Mouse (Mus musculus) lung, embryonic 15.5 days (tissue): ENCODE data around the gene Chit1. TPM values are rescaled to one million over a fixed set of nuclear protein-coding genes. Genes with fewer than 3 reads are reported as not detected.

ENCODE experiments used
- ATAC-seq: fragments of 200-750 bp; cut with Nextera tagmentation; 2 replicates; pipeline ENCODE4 v1.8.0; 2017; ENCODE audit warnings: moderate number of reproducible peaks, borderline replicate concordance; ENCODE audit not compliant: low FRiP score, low TSS enrichment; ENCODE audit errors: extremely low read depth
- H3K27ac ChIP-seq: fragments of 300-500 bp; sonication (generic); 2 replicates; pipeline ENCODE4 v1.5.1; 2015; ENCODE audit warnings: moderate library complexity, mild to moderate bottlenecking, inconsistent platforms
- H3K27me3 ChIP-seq: fragments of 300-500 bp; sonication (generic); 2 replicates; pipeline ENCODE4 v1.6.1; 2015; ENCODE audit warnings: inconsistent platforms
- H3K36me3 ChIP-seq: fragments of 300-500 bp; sonication (generic); 2 replicates; pipeline ENCODE4 v1.6.1; 2015; ENCODE audit warnings: inconsistent platforms
- H3K4me1 ChIP-seq: fragments of 300-500 bp; sonication (generic); 2 replicates; pipeline ENCODE4 v1.6.1; 2015; ENCODE audit warnings: inconsistent platforms
- H3K4me2 ChIP-seq: fragments of 300-500 bp; sonication (generic); 2 replicates; pipeline ENCODE4 v1.6.1; 2015; ENCODE audit warnings: inconsistent platforms, mild to moderate bottlenecking, moderate library complexity
- H3K4me3 ChIP-seq: fragments of 300-500 bp; sonication (generic); 2 replicates; pipeline ENCODE4 v1.5.1; 2015; ENCODE audit warnings: mild to moderate bottlenecking, inconsistent platforms
- H3K9ac ChIP-seq: fragments of 300-500 bp; sonication (generic); 2 replicates; pipeline ENCODE4 v1.6.1; 2015; ENCODE audit warnings: inconsistent platforms
- H3K9me3 ChIP-seq: fragments of 300-500 bp; sonication (generic); 2 replicates; pipeline ENCODE4 v1.6.1; 2016; ENCODE audit warnings: inconsistent platforms
- WGBS: fragments of 180-500 bp; shearing (Covaris S2); methylation state at CpG from one replicate; pipeline ENCODE4 v1.1.7; 2015; 5-methylcytosine and 5-hydroxymethylcytosine counted together
- polyA plus RNA-seq: library from polyadenylated mRNA; unstranded; fragments of >200 nt; fragmentation: Nextera tagmentation; extraction: Ambion mirVana; gene quantifications from 2 replicates; pipeline ENCODE4 v1.2.1, GENCODE M21; 2015

Gene Chit1
- 0.19 and 0.35 TPM in 2 replicates for polyA plus RNA-seq

GRCm38 (mm10) chr1:134110979-134111378 is at the start of gene Chit1:
Gene Chit1, plus strand, starts transcription at chr1:134111242.
- H3K4me2 ChIP-seq: no peak within 1 kb of the TSS
- H3K4me1 ChIP-seq: peaks cover 5% of the 10 kb centered on the region; the same call in 1 of the 2 replicates
- no peaks in the 10 kb centered on the region for H3K27me3 ChIP-seq
- H3K36me3 ChIP-seq: no peaks in the 10 kb centered on the region
- H3K9me3 ChIP-seq: no peaks in the 10 kb centered on the region
- no peak within 1 kb of the TSS for H3K4me3 ChIP-seq
- H3K9ac ChIP-seq: no peak within 1 kb of the TSS
- ATAC-seq: no peak
- no peak within 1 kb of the TSS for H3K27ac ChIP-seq
- 75% methylated on average over 4 of the region's 4 CpGs for WGBS

- no peak for ATAC-seq
- H3K9ac ChIP-seq: no peak overlapping the region
- no peaks in the 10 kb centered on the region for H3K9me3 ChIP-seq
- no peaks in the 10 kb centered on the region for H3K36me3 ChIP-seq
- peak overlapping the region; percentile 99 for H3K27ac ChIP-seq
- H3K4me2 ChIP-seq: peak overlapping the region; percentile 70; the same call in 1 of the 2 replicates
- H3K4me3 ChIP-seq: no peak overlapping the region
- H3K27me3 ChIP-seq: no peaks in the 10 kb centered on the region
- 67% methylated on average over 3 of the region's 3 CpGs for WGBS
- peaks cover 80% of the 10 kb centered on the region for H3K4me1 ChIP-seq
These were observed 49.1 kb upstream of the Chit1 start for GRCm38 (mm10) chr1:134061915-134062314.

GRCm38 (mm10) chr1:134062411-134063085 is 48.5 kb upstream of the Chit1 start:
- Histone ChIP-seq H3K27me3 (no peaks in the 10 kb centered on the region), H3K9me3 (no peaks in the 10 kb centered on the region), H3K36me3 (no peaks in the 10 kb centered on the region), H3K4me1 (peaks cover 85% of the 10 kb centered on the region), H3K4me2 (peak overlapping the region; percentile 51), H3K27ac (peak overlapping the region; percentile 99), H3K4me3 (peak overlapping the region; percentile 7; the same call in 1 of the 2 replicates), H3K9ac (peak overlapping the region; percentile 27)
- no peak for ATAC-seq
- 4% methylated on average over 11 of the region's 11 CpGs for WGBS

- no peaks in the 10 kb centered on the region for H3K27me3 ChIP-seq
- H3K4me3 ChIP-seq: peak overlapping the region; percentile 7
- peaks cover 85% of the 10 kb centered on the region for H3K4me1 ChIP-seq
- peak overlapping the region; percentile 44 for H3K9ac ChIP-seq
- H3K4me2 ChIP-seq: peak overlapping the region; percentile 51
- no peaks in the 10 kb centered on the region for H3K9me3 ChIP-seq
- 0 out of 2 replicates have a peak, but pooled peaks have one; percentile 5 for ATAC-seq
- peak overlapping the region; percentile 99 for H3K27ac ChIP-seq
- H3K36me3 ChIP-seq: no peaks in the 10 kb centered on the region
- 1% methylated on average over 33 of the region's 33 CpGs for WGBS
These were observed 47.8 kb upstream of the Chit1 start for GRCm38 (mm10) chr1:134063086-134063772.

- H3K27ac ChIP-seq: peak overlapping the region; percentile 99
- 11% methylated on average over 9 of the region's 9 CpGs for WGBS
- H3K4me2 ChIP-seq: peak overlapping the region; percentile 51
- H3K9ac ChIP-seq: peak overlapping the region; percentile 44
- no peaks in the 10 kb centered on the region for H3K36me3 ChIP-seq
- H3K9me3 ChIP-seq: no peaks in the 10 kb centered on the region
- H3K4me3 ChIP-seq: peak overlapping the region; percentile 7
- peaks cover 87% of the 10 kb centered on the region for H3K4me1 ChIP-seq
- no peak for ATAC-seq
- H3K27me3 ChIP-seq: no peaks in the 10 kb centered on the region
These were observed 47.3 kb upstream of the Chit1 start for GRCm38 (mm10) chr1:134063773-134064125.

GRCm38 (mm10) chr1:134064296-134064831 is 46.7 kb upstream of the Chit1 start:
- no peak overlapping the region for H3K9ac ChIP-seq
- 90% methylated on average over 2 of the region's 2 CpGs for WGBS

GRCm38 (mm10) chr1:134065241-134065809 is 45.7 kb upstream of the Chit1 start:
- Histone ChIP-seq H3K4me1 (peaks cover 94% of the 10 kb centered on the region), H3K4me3 (no peak overlapping the region), H3K27me3 (no peaks in the 10 kb centered on the region), H3K9ac (no peak overlapping the region), H3K4me2 (no peak overlapping the region), H3K36me3 (no peaks in the 10 kb centered on the region), H3K9me3 (no peaks in the 10 kb centered on the region), H3K27ac (peak overlapping the region; percentile 99)
- no peak for ATAC-seq
- 37% methylated on average over 4 of the region's 4 CpGs for WGBS

More at GRCm38 (mm10) chr1:134064296-134064831, 46.7 kb upstream of the Chit1 start:
- Histone ChIP-seq H3K27me3 (no peaks in the 10 kb centered on the region), H3K36me3 (no peaks in the 10 kb centered on the region), H3K27ac (peak overlapping the region; percentile 99), H3K4me3 (no peak overlapping the region), H3K4me2 (peak overlapping the region; percentile 51; the same call in 1 of the 2 replicates), H3K4me1 (peaks cover 89% of the 10 kb centered on the region), H3K9me3 (no peaks in the 10 kb centered on the region)
- no peak for ATAC-seq

- no peaks in the 10 kb centered on the region for H3K27me3 ChIP-seq
- H3K9ac ChIP-seq: no peak overlapping the region
- H3K9me3 ChIP-seq: no peaks in the 10 kb centered on the region
- WGBS: 46% methylated on average over 3 of the region's 3 CpGs
- ATAC-seq: no peak
- H3K4me3 ChIP-seq: no peak overlapping the region
- no peaks in the 10 kb centered on the region for H3K36me3 ChIP-seq
- H3K4me2 ChIP-seq: no peak overlapping the region
- peaks cover 96% of the 10 kb centered on the region for H3K4me1 ChIP-seq
- peak overlapping the region; percentile 99 for H3K27ac ChIP-seq
These were observed 44.5 kb upstream of the Chit1 start for GRCm38 (mm10) chr1:134066554-134066953.

- no peak overlapping the region for H3K9ac ChIP-seq
- ATAC-seq: peak; percentile 68
- H3K4me3 ChIP-seq: no peak overlapping the region
- H3K9me3 ChIP-seq: no peaks in the 10 kb centered on the region
- peaks cover 96% of the 10 kb centered on the region for H3K4me1 ChIP-seq
- H3K27me3 ChIP-seq: no peaks in the 10 kb centered on the region
- H3K36me3 ChIP-seq: no peaks in the 10 kb centered on the region
- WGBS: 7% methylated on average over 8 of the region's 8 CpGs
- peak overlapping the region; percentile 99 for H3K27ac ChIP-seq
- H3K4me2 ChIP-seq: no peak overlapping the region
These were observed 43.9 kb upstream of the Chit1 start for GRCm38 (mm10) chr1:134067143-134067619.

- peak; percentile 53 for ATAC-seq
- no peaks in the 10 kb centered on the region for H3K9me3 ChIP-seq
- H3K4me2 ChIP-seq: peak overlapping the region; percentile 32
- peak overlapping the region; percentile 95 for H3K27ac ChIP-seq
- WGBS: 38% methylated on average over 8 of the region's 8 CpGs
- peaks cover 8% of the 10 kb centered on the region for H3K36me3 ChIP-seq
- 0 out of 2 replicates have a peak overlapping the region, but pooled peaks have one; percentile 23 for H3K9ac ChIP-seq
- H3K4me1 ChIP-seq: peaks cover 95% of the 10 kb centered on the region
- H3K4me3 ChIP-seq: no peak overlapping the region
- no peaks in the 10 kb centered on the region for H3K27me3 ChIP-seq
These were observed 40.9 kb upstream of the Chit1 start for GRCm38 (mm10) chr1:134070099-134070669.

- Histone ChIP-seq H3K27me3 (no peaks in the 10 kb centered on the region), H3K9me3 (no peaks in the 10 kb centered on the region), H3K4me3 (no peak overlapping the region), H3K27ac (peak overlapping the region; percentile 95), H3K4me2 (0 out of 2 replicates have a peak overlapping the region, but pooled peaks have one; percentile 32), H3K36me3 (peaks cover 13% of the 10 kb centered on the region), H3K9ac (no peak overlapping the region), H3K4me1 (peaks cover 95% of the 10 kb centered on the region)
- ATAC-seq: peak; percentile 27; the same call in 1 of the 2 replicates
- WGBS: 31% methylated on average over 10 of the region's 10 CpGs
These were observed 39.5 kb upstream of the Chit1 start for GRCm38 (mm10) chr1:134071411-134072018.
